Mouse (Mus musculus) CD4-positive, CD25-positive, alpha-beta regulatory T cell, adult 2 months (primary cell): ENCODE results near the gene Pde1b.

Experiments
- DNase-seq: peaks from one replicate; pipeline ENCODE4 v3.0.0-alpha.2; 2012; ENCODE audit warnings: low read depth, low spot score

The Pde1b gene

GRCm38 (mm10) chr15:103509317-103509716 lies 6.5 kb downstream of the Pde1b start:
- no peak for DNase-seq

GRCm38 (mm10) chr15:103511652-103512051 lies 8.8 kb downstream of the Pde1b start:
- DNase-seq, result no peak

GRCm38 (mm10) chr15:103513621-103514031 lies 10.8 kb downstream of the Pde1b start:
- no peak for DNase-seq

GRCm38 (mm10) chr15:103514119-103514518 lies 11.3 kb downstream of the Pde1b start:
- DNase-seq, result peak; percentile 41

GRCm38 (mm10) chr15:103514914-103515313 lies 12.1 kb downstream of the Pde1b start:
- DNase-seq, result no peak

GRCm38 (mm10) chr15:103518600-103519385 lies 16.0 kb downstream of the Pde1b start:
- DNase-seq, result no peak

GRCm38 (mm10) chr15:103519386-103520378 lies 16.8 kb downstream of the Pde1b start:
- DNase-seq, result no peak

GRCm38 (mm10) chr15:103522458-103523099 lies 19.7 kb downstream of the Pde1b start:
- no peak for DNase-seq

- no peak for DNase-seq
Measured at GRCm38 (mm10) chr15:103523156-103523555, 20.3 kb downstream of the Pde1b start.

- DNase-seq, result peak; percentile 63
Measured at GRCm38 (mm10) chr15:103530372-103530771, 27.5 kb downstream of the Pde1b start.

- no peak for DNase-seq
Measured at GRCm38 (mm10) chr15:103534054-103534620, 31.3 kb downstream of the Pde1b start.

- DNase-seq, result no peak
Measured at GRCm38 (mm10) chr15:103535030-103535429, 32.2 kb downstream of the Pde1b start.

GRCm38 (mm10) chr15:103535786-103536185 lies 33.0 kb downstream of the Pde1b start:
- no peak for DNase-seq

GRCm38 (mm10) chr15:103536456-103536855 lies 33.6 kb downstream of the Pde1b start:
- no peak for DNase-seq

- DNase-seq, result no peak
Measured at GRCm38 (mm10) chr15:103537011-103537821, 34.4 kb downstream of the Pde1b start.

- no peak for DNase-seq
Measured at GRCm38 (mm10) chr15:103537822-103538213, 35.0 kb downstream of the Pde1b start, which contains the start of gene Ppp1r1a. Gene Ppp1r1a, minus strand, starts transcription at chr15:103538003.

- no peak for DNase-seq
Measured at GRCm38 (mm10) chr15:103539259-103539658, 36.4 kb downstream of the Pde1b start.

- no peak for DNase-seq
Measured at GRCm38 (mm10) chr15:103540646-103541045, 37.8 kb downstream of the Pde1b start.

GRCm38 (mm10) chr15:103542526-103542925 lies 39.7 kb downstream of the Pde1b start:
- DNase-seq, result no peak

GRCm38 (mm10) chr15:103547983-103548382 lies 45.1 kb downstream of the Pde1b start:
- no peak for DNase-seq

GRCm38 (mm10) chr15:103549475-103549874 lies 46.6 kb downstream of the Pde1b start:
- DNase-seq, result no peak
